Mouse (Mus musculus) bone marrow macrophage, adult 2 months (primary cell): ENCODE data around the gene Gm13697. TPM values are rescaled to one million over a fixed set of nuclear protein-coding genes. Genes with fewer than 3 reads are reported as not detected.
"Not testable (repeated sequence)": the region's sequence is repeated elsewhere in the genome, so short reads cannot be mapped to it uniquely, and the experiment has no call there.

Experiments
- H3K27ac ChIP-seq: 2 replicates; pipeline ENCODE4 v1.5.1; 2012; ENCODE audit warnings: low read depth, low read length; ENCODE audit not compliant: insufficient read depth
- H3K4me1 ChIP-seq: 2 replicates; pipeline ENCODE4 v1.6.1; 2012; ENCODE audit warnings: low read length; ENCODE audit not compliant: control insufficient read depth, insufficient read depth
- H3K4me3 ChIP-seq: 2 replicates; pipeline ENCODE4 v1.5.1; 2012; ENCODE audit warnings: mild to moderate bottlenecking, low read length, moderate library complexity; ENCODE audit not compliant: insufficient read depth
- CTCF ChIP-seq: IDR thresholded peaks from 2 replicates; pipeline ENCODE4 v1.5.1; 2012; ENCODE audit warnings: low read depth, mild to moderate bottlenecking, low read length, moderate library complexity
- POLR2A ChIP-seq: IDR thresholded peaks from 2 replicates; pipeline ENCODE4 v1.6.1; 2012; ENCODE audit warnings: mild to moderate bottlenecking, low read depth, low read length, borderline replicate concordance
- polyA plus RNA-seq: library from polyadenylated mRNA; stranded (reverse); fragments of >200 nt; gene quantifications from 2 replicates; pipeline ENCODE4 v1.2.4, GENCODE M21; 2012; ENCODE audit not compliant: missing spikeins, insufficient read depth, insufficient read length

Gm13697 gene
- polyA plus RNA-seq = not detected in 2 replicates

GRCm38 (mm10) chr2:83984443-83984842, at the start of gene Gm13697:
Gm13697 (plus strand) TSS chr2:83984743.
- H3K4me1 ChIP-seq = not testable (repeated sequence)

GRCm38 (mm10) chr2:83940931-83941361, 43.6 kb upstream of the Gm13697 start, which contains the start of gene Zswim2:
Zswim2 (minus strand) TSS chr2:83941228.
- TF ChIP-seq CTCF (no peak), POLR2A (no peak)
- no peak within 1 kb of the TSS for H3K27ac ChIP-seq
- H3K4me3 ChIP-seq = peak within 1 kb of the TSS; percentile 8
- H3K4me1 ChIP-seq = peaks cover 4% of the 10 kb centered on the region; the same call in 1 of the 2 replicates

More at GRCm38 (mm10) chr2:83984443-83984842, at the start of gene Gm13697:
- H3K27ac ChIP-seq, H3K4me3 ChIP-seq: not testable (repeated sequence)

- Histone ChIP-seq H3K4me1 (peaks cover 4% of the 10 kb centered on the region; the same call in 1 of the 2 replicates), H3K4me3 (0 out of 2 replicates have a peak overlapping the region, but pooled peaks have one; percentile 8), H3K27ac (no peak overlapping the region)
- no peak for TF ChIP-seq POLR2A
- TF ChIP-seq CTCF = no peak
Observed at GRCm38 (mm10) chr2:83941378-83941777, 43.2 kb upstream of the Gm13697 start.

GRCm38 (mm10) chr2:83941792-83942191, 42.8 kb upstream of the Gm13697 start:
- TF ChIP-seq POLR2A = no peak
- no peak for TF ChIP-seq CTCF
- no peak overlapping the region for H3K27ac ChIP-seq
- H3K4me1 ChIP-seq = peaks cover 4% of the 10 kb centered on the region; the same call in 1 of the 2 replicates
- H3K4me3 ChIP-seq = no peak overlapping the region

GRCm38 (mm10) chr2:83955393-83955792, 29.1 kb upstream of the Gm13697 start, which contains the start of gene Gm13698:
Gm13698 (plus strand) TSS chr2:83955693.
- H3K4me1 ChIP-seq, H3K4me3 ChIP-seq, H3K27ac ChIP-seq: not testable (repeated sequence)

- not testable (repeated sequence) for H3K27ac ChIP-seq, H3K4me1 ChIP-seq, H3K4me3 ChIP-seq
Observed at GRCm38 (mm10) chr2:83961203-83961602, 23.3 kb upstream of the Gm13697 start, which contains the start of gene Gm13693. Gm13693 (plus strand) TSS chr2:83961503.

GRCm38 (mm10) chr2:83967013-83967412, 17.5 kb upstream of the Gm13697 start, which contains the start of gene Gm13695:
Gm13695 (plus strand) TSS chr2:83967313.
- not testable (repeated sequence) for H3K4me1 ChIP-seq, H3K27ac ChIP-seq, H3K4me3 ChIP-seq

- H3K4me3 ChIP-seq, H3K4me1 ChIP-seq, H3K27ac ChIP-seq: not testable (repeated sequence)
Observed at GRCm38 (mm10) chr2:83972823-83973222, 11.7 kb upstream of the Gm13697 start, which contains the start of gene Gm13696. Gm13696 (plus strand) TSS chr2:83973123.

- H3K4me1 ChIP-seq, H3K4me3 ChIP-seq, H3K27ac ChIP-seq: not testable (repeated sequence)
Observed at GRCm38 (mm10) chr2:83978633-83979032, 5.9 kb upstream of the Gm13697 start, which contains the start of gene Gm13694. Gm13694 (plus strand) TSS chr2:83978933.

- H3K27ac ChIP-seq, H3K4me1 ChIP-seq, H3K4me3 ChIP-seq: not testable (repeated sequence)
Observed at GRCm38 (mm10) chr2:83990253-83990652, 5.7 kb downstream of the Gm13697 start, which contains the start of gene Gm13691. Gm13691 (plus strand) TSS chr2:83990553.

- peak overlapping the region; percentile 44 for H3K4me3 ChIP-seq
- H3K27ac ChIP-seq = peak overlapping the region; percentile 57
- H3K4me1 ChIP-seq = not testable (repeated sequence)
Observed at GRCm38 (mm10) chr2:83993639-83994255, 9.2 kb downstream of the Gm13697 start.

- not testable (repeated sequence) for H3K27ac ChIP-seq, H3K4me3 ChIP-seq, H3K4me1 ChIP-seq
Observed at GRCm38 (mm10) chr2:83994526-83994925, 10.0 kb downstream of the Gm13697 start.
